Mouse (Mus musculus): ENCODE results near the gene Olfr462.

The Olfr462 gene

DNA sequence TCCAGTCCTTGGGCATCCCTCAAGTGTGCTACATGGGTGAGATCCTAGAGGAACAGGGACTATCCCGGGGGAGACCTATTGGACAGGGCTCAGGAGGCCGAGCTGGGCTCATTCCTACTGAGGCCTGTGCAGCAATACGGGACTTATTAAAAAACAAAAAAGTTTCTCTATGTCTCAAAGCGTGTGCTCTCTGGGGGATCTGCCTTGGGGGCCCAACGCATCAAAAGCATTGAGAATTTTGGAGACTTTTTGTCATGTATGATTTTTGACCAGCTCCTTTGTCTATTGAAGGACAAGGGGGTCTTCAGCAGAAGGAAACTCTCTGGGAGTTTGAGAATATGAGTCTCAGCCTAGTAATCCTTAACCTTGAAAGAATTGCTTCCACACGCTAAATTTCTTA is at the start of gene Olfr462:
Gene Olfr462, minus strand, starts transcription at position 101 of the 400 bp plus-strand sequence.
- DNase-seq (ENCODE audit: low spot score), result no peak

DNA sequence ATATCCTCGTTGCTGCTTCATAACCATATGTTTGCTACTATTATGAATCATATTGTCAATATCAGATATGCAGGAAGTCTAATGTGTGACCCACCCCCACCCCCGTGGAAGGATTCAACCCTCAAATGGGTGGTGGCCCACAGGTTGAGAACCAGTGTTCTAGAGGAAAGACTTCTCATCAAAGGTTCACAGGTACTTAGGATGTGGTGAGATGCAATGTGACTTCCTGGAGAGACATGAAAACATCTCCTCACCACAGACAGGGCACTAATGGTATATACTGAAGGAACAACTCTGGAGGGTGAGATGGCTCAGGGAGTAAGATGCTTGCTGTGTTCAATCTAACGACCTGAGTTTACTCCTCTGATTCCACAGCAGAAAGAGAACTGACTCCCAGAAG is 43.4 kb upstream of the Olfr462 start:
- DNase-seq (ENCODE audit: low spot score), result peak; percentile 79

DNA sequence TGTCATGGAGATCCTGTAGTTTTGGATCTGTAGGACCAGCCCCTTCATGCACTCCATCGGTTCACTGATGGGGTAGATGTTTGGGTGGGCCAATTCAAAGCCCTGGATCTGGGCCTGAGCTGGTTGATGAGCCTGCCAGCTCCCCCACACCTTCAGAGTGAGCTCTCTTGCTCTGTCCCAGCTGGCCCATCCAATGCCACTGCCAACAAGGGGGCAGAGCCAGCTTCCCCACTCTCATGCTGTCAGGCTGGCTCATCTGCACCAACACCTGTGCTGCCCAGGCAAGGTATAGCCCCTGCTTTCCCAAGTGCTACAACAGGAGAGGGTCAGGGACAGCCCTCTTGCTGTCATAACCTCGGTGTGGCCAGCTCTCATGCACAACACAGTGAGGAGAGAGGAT is 41.7 kb upstream of the Olfr462 start:
- no peak for DNase-seq (ENCODE audit: low spot score)

DNA sequence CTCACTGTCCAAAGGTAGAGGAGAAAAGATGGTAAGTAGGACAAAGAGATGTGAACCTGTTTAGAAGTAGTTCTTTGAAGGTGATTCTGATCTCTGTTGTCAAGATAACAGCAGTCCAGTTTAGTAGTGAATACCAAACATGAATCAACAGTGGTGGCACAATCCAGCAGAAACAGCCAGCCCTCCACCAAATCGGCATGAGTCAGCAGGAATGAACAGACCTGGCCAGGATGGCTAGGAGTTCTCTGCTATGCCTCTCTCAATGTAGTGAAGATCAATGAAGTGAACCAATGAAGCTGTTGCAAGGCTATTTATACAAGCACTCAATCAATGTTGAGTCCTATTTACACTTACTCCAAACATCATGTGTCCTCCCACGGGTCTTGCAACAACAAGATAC is 38.3 kb upstream of the Olfr462 start:
- no peak for DNase-seq (ENCODE audit: low spot score)

DNA sequence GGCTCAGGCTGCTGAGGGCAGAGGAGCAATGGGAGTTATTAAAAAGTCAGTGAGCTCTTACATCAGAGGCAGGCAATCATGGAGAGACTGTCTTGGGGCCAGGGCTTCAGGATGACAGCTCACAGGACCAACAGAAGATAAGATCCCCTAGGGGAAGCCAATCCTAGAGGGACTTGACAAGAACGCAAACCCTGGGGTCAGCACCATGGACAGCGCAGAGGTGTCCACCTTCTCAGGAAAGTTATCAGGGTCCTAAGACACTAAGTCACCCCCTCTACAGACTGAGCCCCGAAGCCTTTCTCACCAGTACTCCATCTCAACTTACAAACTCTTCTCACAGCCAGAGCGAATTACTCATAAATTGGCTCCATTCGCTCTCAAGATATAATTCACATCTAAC is 28.9 kb upstream of the Olfr462 start, which contains the start of gene Olfr464:
Gene Olfr464, minus strand, starts transcription at position 2 of the 400 bp plus-strand sequence.
- no peak for DNase-seq (ENCODE audit: low spot score)

DNA sequence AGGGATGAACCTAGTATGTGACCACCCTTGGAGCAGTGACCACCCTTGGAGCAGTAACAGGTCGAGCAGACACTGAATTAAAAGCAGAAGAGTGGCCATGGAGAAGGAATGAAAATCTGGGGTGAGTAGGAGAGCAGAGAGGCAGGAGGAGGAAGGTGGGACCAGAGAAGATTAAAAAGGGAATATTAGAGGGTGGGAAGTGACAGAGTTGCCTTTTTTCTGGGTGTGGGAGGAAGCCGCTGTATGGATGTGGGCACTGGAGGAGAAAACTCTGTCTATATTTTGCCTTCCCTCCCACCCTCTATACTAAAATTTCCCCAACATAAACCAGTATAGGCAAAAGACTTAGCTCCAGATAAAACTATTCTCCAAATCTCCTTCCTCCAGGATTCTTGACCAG is 28.2 kb upstream of the Olfr462 start:
- no peak for DNase-seq (ENCODE audit: low spot score)

DNA sequence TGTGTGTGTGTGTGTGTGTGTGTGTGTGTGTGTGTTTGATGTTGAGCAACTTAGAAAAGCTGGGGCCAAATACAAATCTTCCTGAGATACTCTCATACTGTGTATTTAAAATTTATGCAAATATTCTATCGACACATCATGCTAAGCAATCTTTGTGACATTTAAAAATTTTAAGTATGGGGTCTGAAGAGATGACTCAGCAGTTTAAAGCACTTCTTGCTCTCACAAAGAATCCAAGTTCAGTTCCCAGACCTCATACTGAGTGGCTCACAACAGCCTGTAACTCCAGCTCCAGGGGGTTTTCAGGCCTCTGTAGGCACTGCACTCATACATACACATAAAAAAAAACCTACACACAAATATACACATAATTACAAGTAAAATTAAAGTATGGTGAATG is 23.9 kb upstream of the Olfr462 start:
- no peak for DNase-seq (ENCODE audit: low spot score)

DNA sequence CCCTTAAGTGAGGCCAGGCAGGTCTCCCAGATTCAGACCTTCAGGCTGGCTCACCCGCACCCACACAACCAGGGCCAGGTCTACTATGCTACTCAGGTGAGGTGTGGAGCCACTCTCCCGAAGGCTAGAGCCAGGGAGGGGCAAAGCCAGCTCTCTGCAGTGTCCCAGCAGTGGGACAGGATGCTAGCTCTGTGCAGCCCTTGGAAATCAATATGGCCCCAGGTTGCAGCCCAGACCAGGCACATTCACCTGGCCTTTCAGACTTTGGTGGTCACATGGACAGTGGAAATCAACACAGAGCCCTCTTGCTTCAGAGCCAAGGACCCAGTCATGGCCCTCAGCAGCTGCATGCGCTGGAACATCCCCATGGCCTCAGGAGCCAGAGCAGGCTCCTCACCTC is 12.3 kb upstream of the Olfr462 start:
- DNase-seq (ENCODE audit: low spot score), result no peak

DNA sequence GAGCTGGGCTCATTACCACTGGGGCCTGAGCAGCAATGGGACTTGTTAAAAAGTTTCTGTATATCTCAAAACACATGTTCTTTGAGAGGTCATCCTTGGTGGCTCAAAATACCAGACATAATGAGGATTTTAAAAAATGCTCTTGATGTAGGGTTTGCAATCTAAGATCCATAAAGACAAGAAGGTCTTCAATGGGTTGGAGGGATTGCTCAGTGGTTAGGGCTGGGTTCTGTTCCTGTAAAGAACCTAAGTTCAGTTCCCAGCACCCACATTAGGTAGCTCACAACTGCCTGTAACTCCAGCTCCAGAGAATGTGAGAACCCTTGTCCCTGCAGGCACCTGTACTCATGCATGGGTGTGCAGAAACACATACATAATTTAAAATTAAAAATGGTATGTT is 5.2 kb upstream of the Olfr462 start, which contains the start of gene Olfr463:
Gene Olfr463, minus strand, starts transcription at position 101 of the 400 bp plus-strand sequence.
- no peak for DNase-seq (ENCODE audit: low spot score)

DNA sequence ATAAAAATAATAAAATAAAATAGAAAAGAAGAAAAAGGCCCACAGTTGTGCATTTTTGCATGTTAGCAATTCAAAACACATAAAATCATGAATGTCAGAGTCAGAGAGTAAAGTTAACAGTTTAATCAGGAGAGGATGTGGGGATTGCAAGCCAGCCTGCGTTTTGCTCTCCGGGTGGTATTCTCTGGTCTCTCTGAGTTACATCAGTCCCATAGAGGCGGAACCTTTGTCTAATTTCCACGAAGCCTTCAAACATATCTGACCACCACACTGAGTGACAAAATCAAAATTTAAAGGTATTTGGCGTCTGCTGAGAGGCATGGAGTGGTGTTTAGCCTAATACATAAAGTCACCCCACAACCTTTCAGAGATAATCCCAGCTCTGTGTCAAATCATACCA is 7.2 kb downstream of the Olfr462 start:
- no peak for DNase-seq (ENCODE audit: low spot score)

DNA sequence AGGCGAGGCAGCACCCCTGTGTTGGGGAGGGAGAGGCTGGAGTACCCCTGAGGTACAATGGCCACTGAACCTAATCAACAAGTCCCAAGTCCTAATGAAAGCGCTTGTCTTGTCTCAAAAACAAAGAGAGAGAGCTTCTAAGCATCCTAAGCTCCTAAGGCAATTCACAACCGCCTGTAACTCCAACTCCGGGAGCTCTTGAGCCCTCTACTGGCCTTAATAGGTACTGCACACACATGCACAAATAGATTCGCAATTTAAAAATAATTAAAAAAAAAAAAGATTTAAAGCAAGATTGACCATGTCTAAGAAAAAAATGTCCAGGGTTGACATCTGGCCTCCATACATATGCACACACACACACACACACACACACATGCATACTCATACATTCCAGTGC is 8.6 kb downstream of the Olfr462 start:
- no peak for DNase-seq (ENCODE audit: low spot score)

DNA sequence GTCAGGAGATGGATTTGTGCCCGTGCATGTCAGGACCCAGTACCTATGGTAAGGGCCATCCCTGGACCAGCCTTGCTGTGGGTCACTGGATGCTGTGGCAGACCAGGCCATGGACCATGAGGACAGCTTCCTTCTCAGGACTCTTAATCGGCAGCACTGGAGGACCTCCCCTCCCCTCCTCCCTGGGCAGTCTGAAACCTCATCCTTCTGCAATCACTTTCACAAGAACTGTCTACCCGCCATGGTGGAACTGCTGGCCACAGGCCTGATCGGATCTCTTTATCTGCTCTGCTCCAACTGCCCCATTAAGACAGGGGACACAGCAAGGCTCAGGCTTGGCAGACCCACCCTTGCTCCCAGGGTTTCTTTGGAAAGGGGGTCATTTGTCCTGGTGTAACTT is 10.4 kb downstream of the Olfr462 start:
- no peak for DNase-seq (ENCODE audit: low spot score)

DNA sequence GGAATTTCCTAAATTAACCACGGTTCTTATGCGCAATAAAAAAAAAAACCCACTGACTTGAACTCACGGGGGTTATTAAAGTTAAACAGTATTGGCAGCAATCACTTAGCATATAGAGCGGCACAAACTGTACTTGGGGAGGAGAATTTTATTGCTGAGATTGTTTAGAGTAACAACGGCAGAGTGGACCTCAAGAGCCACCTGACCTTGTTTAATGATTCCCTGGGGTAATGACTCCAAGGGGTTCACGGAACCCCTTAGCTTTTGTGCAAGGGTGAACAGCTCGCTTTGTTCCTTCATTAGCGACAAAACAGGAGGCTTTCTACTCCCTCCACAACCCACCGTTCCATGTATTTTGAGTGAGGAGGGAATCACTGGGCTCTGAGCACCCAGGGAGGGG is 12.2 kb downstream of the Olfr462 start:
- no peak for DNase-seq (ENCODE audit: low spot score)

DNA sequence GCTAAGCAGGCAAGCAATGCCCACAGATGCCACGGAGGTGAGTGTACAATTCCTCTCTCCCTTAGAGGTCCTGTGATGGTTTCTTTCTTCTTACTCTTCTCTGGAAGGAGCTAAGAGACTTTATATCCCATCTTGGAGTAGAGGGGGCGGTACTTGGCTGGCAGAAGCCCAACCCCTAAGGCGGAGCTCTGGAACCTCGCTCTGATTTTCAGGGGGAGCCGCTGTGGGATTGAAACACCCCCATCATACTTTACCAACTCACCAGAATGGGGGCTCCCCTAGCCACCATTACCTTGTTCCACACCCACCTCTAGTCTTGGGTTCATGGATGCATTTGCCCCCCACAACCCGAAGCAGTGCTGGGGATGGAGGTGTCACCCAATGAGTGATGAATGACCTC is 16.6 kb downstream of the Olfr462 start, which contains the start of gene Epx:
Gene Epx, minus strand, starts transcription at position 101 of the 400 bp plus-strand sequence.
- no peak for DNase-seq (ENCODE audit: low spot score)

DNA sequence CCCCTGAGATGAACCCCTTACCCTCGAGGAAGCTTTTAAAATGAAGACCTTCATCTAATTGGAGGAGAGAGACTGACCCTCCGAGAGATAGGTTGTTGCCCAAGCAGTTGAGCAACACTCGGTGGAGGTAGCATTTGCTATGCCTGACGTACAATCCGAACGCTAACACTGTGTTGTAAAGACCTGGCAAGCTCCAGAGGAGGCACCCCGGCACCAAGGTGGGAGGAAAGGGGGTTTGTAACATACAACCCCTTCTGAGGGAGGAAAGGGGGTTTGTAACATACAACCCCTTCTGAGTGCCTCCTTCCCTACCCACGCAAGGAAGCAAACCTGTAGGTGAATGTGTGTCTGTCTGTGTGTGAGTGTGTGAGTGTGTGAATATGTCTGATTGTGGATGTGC is 20.3 kb downstream of the Olfr462 start:
- DNase-seq (ENCODE audit: low spot score), result no peak

DNA sequence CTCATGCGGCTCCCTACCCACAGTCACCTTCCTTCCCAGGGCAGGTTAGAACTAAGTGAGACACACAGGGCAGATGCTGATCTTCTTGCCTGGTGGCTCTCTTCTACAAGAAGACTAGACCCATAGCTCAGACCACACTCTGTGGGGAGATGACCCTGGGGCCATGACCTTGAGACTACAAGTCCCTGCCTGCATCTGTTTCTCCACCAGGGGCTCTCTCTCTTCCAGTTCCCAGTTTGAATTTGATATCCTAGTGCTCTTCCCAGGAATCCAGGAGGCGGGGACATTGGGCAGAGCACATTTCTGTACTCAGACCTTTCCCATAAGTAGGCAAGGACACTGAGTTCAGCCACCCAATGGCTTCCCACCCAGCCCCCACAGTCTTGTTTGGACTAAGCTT is 22.0 kb downstream of the Olfr462 start:
- DNase-seq (ENCODE audit: low spot score), result no peak

DNA sequence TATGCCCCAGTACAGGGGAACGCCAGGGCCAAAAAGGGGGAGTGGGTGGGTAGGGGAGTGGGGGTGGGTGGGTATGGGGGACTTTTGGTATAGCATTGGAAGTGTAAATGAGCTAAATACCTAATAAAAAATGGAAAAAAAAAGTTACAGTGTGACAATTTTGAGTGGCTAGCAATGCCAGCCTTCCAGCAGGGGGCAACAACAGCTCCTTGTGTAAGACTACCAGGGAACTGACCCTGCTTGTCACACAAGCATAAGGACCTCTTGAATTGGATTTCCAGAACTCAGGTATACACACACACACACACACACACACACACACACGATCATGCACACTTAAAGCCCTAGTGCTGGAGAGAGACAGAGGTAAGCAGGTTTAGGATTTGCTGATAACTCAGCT is 25.2 kb downstream of the Olfr462 start:
- peak; percentile 25 for DNase-seq (ENCODE audit: low spot score)

DNA sequence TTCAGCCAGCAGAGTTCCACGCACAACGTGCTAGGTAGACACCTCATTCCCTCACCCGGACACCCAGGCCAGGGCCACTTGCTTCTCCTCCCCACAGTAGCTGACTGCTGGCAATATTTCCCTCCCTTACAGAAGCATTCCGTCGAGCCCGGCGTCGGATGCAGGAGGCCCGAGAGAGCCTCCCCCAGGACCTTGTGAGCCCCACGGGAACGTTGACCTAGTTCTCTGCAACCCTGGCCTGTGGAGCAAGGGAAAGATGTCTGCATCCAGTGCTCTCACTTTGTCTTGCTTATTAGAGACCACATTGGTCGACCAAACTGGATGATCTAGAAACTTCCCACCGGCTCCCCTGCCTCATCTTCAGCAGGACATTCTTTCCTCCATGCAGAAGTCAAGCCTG is 29.3 kb downstream of the Olfr462 start:
- no peak for DNase-seq (ENCODE audit: low spot score)

DNA sequence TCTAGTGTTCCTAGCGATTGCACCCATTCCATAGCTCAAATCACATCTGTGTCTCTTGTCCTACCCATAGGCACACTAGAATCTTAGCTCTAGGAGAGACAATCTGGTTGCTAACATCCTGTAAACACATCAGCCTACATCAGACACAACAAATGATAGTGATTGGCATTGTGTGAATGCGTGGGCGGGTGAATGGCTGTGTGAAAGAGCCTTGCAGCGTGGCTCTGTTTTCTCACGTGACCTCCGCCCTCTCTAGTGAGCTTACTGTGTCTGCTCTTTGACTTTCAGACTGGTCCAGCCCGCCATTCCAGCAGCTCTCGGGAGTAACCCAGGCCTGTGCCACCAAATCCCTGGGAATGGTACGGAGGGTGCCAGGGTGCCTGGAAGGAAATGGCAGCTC is 31.6 kb downstream of the Olfr462 start:
- DNase-seq (ENCODE audit: low spot score), result no peak

DNA sequence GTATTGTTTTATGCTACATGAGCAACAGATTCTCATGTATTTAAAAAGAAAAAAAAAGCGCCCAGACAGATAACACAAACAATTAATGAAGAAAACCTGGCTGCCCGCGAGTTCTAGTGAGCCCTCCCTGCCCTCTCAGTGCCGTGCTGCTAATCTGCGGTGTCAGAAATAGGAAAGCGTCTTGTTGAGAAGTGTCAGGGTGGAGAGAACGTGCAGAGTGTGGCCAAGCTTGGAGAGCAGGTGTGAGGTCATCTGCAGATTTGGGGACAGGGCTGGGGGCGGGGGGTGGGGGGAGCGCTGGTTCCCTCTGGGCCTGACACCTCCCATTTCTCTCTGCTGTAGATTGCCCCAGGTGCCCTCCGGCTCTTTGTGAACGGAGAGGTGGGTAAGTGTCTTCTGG is 32.8 kb downstream of the Olfr462 start:
- DNase-seq (ENCODE audit: low spot score), result no peak

DNA sequence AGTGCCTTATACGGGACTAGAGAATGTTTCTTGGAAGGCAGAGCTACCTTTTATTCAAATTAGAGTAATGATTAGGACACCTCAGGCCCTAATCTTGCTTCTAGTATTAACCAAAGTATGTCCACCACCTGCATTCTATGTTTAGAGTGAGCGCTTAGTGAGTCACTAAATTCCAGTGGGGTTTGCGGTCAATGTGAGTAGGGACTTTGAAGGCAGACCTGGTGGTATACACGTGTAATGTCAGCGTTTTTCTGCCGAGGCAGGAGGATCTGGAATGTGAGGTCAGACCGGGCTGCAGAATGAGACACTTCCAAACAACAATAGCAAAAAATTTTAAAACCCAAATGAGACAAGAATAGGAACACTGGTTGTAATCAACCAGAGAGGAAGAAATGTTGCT is 37.5 kb downstream of the Olfr462 start:
- no peak for DNase-seq (ENCODE audit: low spot score)

DNA sequence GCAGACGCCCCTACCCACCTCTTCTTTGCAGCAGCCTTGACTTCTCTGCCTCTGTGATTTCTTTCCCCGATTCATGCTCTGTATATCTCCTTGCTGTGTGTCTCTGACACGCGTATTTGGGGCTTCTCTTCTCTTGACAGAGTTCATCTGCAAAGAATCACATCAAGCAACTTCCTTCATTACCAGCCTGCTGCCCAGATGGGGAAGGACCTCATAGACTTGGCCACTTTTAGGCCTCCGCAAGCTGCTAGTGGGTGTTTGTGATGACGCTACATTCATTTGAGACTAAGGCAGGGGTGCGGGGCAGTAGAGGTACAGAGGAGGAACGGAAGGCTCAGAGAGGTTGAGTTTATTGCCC is 38.5 kb downstream of the Olfr462 start:
- no peak for DNase-seq (ENCODE audit: low spot score)

DNA sequence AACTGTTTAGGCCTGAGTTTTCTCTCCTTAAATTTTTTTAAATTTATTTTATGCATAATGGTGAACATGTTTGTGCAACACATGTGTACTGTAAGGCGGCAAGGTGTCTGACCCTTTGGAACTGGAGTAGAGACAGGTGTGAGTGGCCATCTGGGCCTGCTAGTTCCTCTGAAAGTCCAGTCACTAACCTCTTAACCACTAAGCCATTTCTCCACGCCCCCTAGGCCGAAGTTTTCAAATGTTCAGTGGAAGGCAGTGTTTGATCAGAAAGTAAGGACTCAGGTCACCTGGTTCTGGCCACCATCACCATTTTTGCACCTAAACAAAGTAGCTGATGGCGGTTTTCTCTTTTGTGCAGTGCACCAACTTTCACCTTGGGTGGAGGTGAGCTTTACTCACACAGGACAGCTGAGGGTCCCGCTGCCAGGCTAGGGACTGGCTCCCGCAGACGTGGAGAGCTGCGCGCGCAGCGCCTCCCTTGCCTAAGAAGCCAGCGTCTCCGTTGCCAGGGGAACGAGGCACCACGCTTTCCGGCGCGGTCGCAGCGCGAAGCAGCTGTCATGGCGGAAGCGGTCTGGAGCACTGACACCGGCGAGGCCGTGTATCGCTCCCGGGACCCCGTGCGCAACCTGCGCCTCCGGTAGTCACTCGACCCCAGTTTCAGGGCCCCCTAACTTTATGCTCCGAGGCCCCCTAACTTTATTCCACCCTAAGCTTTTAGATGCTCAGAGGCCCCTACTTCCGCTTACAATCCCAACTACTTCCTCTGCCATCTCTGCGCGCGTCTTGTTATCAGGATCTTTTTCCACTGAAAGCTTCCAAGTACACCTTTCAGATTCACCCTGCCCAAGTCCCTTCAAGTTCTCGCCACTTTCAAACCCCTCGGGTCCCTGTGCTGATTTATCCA is 39.1 kb downstream of the Olfr462 start, which contains the start of gene Mks1:
Gene Mks1, plus strand, starts transcription at position 526 of the 907 bp plus-strand sequence.
- DNase-seq (ENCODE audit: low spot score), result peak; percentile 91

DNA sequence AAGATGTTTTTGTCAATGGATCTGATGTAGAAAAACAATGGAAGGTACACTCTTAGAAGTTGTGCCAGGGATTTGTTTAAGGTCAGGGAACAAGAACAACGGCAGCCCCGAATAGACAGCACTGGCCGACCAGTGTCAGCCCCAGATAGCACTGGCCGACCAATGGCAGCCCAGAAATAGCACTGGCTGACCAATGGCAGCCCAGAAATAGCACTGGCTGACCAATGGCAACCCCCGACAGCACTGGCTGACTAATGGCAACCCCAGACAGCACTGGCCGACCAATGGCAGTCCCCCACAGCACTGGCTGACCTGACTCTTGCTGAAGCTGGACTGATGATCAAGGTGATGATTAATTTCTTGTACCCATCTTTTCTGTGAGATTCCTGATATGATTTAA is 44.2 kb downstream of the Olfr462 start:
- DNase-seq (ENCODE audit: low spot score), result no peak

All from T-cell, adult 2 months (primary cell).